Mouse (Mus musculus) lung, embryonic 16.5 days (tissue): ENCODE data around the gene Elovl6. TPM values are rescaled to one million over a fixed set of nuclear protein-coding genes. Genes with fewer than 3 reads are reported as not detected.

ENCODE experiments used
- ATAC-seq: fragments of 200-750 bp; cut with Nextera tagmentation; 2 replicates; pipeline ENCODE4 v1.8.0; 2017; ENCODE audit warnings: low read depth, mild to moderate bottlenecking, moderate library complexity
- H3K27ac ChIP-seq: fragments of 300-500 bp; sonication (generic); 2 replicates; pipeline ENCODE4 v1.5.1; 2014; ENCODE audit warnings: mild to moderate bottlenecking, control low read depth, low read length
- H3K27me3 ChIP-seq: fragments of 300-500 bp; sonication (generic); 2 replicates; pipeline ENCODE4 v1.6.1; 2014; ENCODE audit warnings: low read depth, low read length, mixed read lengths; ENCODE audit not compliant: control insufficient read depth, insufficient read depth
- H3K36me3 ChIP-seq: fragments of 300-500 bp; sonication (generic); 2 replicates; pipeline ENCODE4 v1.6.1; 2014; ENCODE audit warnings: low read length; ENCODE audit not compliant: control insufficient read depth, insufficient read depth
- H3K4me1 ChIP-seq: fragments of 300-500 bp; sonication (generic); replicated peaks from 2 replicates; pipeline ENCODE4 v1.6.1; 2014; ENCODE audit warnings: low read length, mixed read lengths; ENCODE audit not compliant: control insufficient read depth, insufficient read depth
- H3K4me2 ChIP-seq: fragments of 300-500 bp; sonication (generic); 2 replicates; pipeline ENCODE4 v1.6.1; 2014; ENCODE audit warnings: low read depth, low read length, control low read depth
- H3K4me3 ChIP-seq: fragments of 300-500 bp; sonication (generic); 2 replicates; pipeline ENCODE4 v1.5.1; 2014; ENCODE audit warnings: mild to moderate bottlenecking, low read length, control low read depth
- H3K9ac ChIP-seq: fragments of 300-500 bp; sonication (generic); 2 replicates; pipeline ENCODE4 v1.6.1; 2014; ENCODE audit warnings: low read length, control low read depth
- H3K9me3 ChIP-seq: fragments of 300-500 bp; sonication (generic); 2 replicates; pipeline ENCODE4 v1.6.1; 2016; ENCODE audit warnings: low read length; ENCODE audit not compliant: control insufficient read depth
- WGBS: fragments of 180-500 bp; shearing (Covaris S2); extraction: QIAGEN DNeasy Blood & Tissue Kit; methylation state at CpG from one replicate; pipeline ENCODE4 v1.1.7; 2014; 5-methylcytosine and 5-hydroxymethylcytosine counted together
- polyA plus RNA-seq: library from polyadenylated mRNA; unstranded; fragments of >200 nt; fragmentation: Nextera tagmentation; extraction: Ambion mirVana; gene quantifications from 2 replicates; pipeline ENCODE4 v1.2.1, GENCODE M21; 2015

Gene Elovl6
- polyA plus RNA-seq, 1 experiment from 2014 or later = 12.3 TPM

- Histone ChIP-seq H3K9ac (no peak overlapping the region), H3K27ac (no peak overlapping the region), H3K4me1 (no peaks in the 10 kb centered on the region), H3K4me3 (no peak overlapping the region), H3K9me3 (no peaks in the 10 kb centered on the region), H3K27me3 (no peaks in the 10 kb centered on the region), H3K4me2 (no peak overlapping the region), H3K36me3 (no peaks in the 10 kb centered on the region)
- 87% methylated on average over 11 of the region's 11 CpGs for WGBS
- ATAC-seq = no peak
Measured at GRCm38 (mm10) chr3:129578741-129579475, 46.8 kb downstream of the Elovl6 start.

- Histone ChIP-seq H3K27me3 (no peaks in the 10 kb centered on the region), H3K9me3 (no peaks in the 10 kb centered on the region), H3K4me3 (no peak overlapping the region), H3K4me1 (no peaks in the 10 kb centered on the region), H3K9ac (no peak overlapping the region), H3K4me2 (no peak overlapping the region), H3K27ac (no peak overlapping the region), H3K36me3 (no peaks in the 10 kb centered on the region)
- WGBS = 80% methylated on average over 3 of the region's 3 CpGs
- no peak for ATAC-seq
Measured at GRCm38 (mm10) chr3:129581024-129581423, 48.9 kb downstream of the Elovl6 start.

GRCm38 (mm10) chr3:129582449-129582848 is 50.3 kb downstream of the Elovl6 start:
- Histone ChIP-seq H3K4me1 (no peaks in the 10 kb centered on the region), H3K27me3 (no peaks in the 10 kb centered on the region), H3K36me3 (no peaks in the 10 kb centered on the region), H3K9me3 (no peaks in the 10 kb centered on the region), H3K9ac (no peak overlapping the region), H3K27ac (no peak overlapping the region), H3K4me3 (no peak overlapping the region), H3K4me2 (no peak overlapping the region)
- no peak for ATAC-seq
- 75% methylated on average over 4 of the region's 4 CpGs for WGBS

- Histone ChIP-seq H3K36me3 (no peaks in the 10 kb centered on the region), H3K9me3 (no peaks in the 10 kb centered on the region), H3K4me2 (no peak overlapping the region), H3K27ac (no peak overlapping the region), H3K9ac (no peak overlapping the region), H3K4me1 (no peaks in the 10 kb centered on the region), H3K27me3 (no peaks in the 10 kb centered on the region), H3K4me3 (no peak overlapping the region)
- no peak for ATAC-seq
- 79% methylated on average over 5 of the region's 5 CpGs for WGBS
Measured at GRCm38 (mm10) chr3:129583290-129583689, 51.1 kb downstream of the Elovl6 start.

- WGBS = 83% methylated on average over 8 of the region's 8 CpGs
- no peak for ATAC-seq
Measured at GRCm38 (mm10) chr3:129587916-129588315, 55.8 kb downstream of the Elovl6 start.

GRCm38 (mm10) chr3:129588753-129589152 is 56.6 kb downstream of the Elovl6 start:
- no peaks in the 10 kb centered on the region for H3K36me3 ChIP-seq
- no peak overlapping the region for H3K4me2 ChIP-seq
- no peak overlapping the region for H3K4me3 ChIP-seq
- 78% methylated on average over 3 of the region's 3 CpGs for WGBS
- no peaks in the 10 kb centered on the region for H3K9me3 ChIP-seq
- no peaks in the 10 kb centered on the region for H3K4me1 ChIP-seq
- no peak overlapping the region for H3K27ac ChIP-seq
- H3K27me3 ChIP-seq = no peaks in the 10 kb centered on the region
- H3K9ac ChIP-seq = no peak overlapping the region
- ATAC-seq = no peak

More at GRCm38 (mm10) chr3:129587916-129588315, 55.8 kb downstream of the Elovl6 start:
- H3K4me2 ChIP-seq = no peak overlapping the region
- no peak overlapping the region for H3K9ac ChIP-seq
- H3K27me3 ChIP-seq = no peaks in the 10 kb centered on the region
- H3K4me1 ChIP-seq = no peaks in the 10 kb centered on the region
- no peaks in the 10 kb centered on the region for H3K36me3 ChIP-seq
- H3K4me3 ChIP-seq = no peak overlapping the region
- H3K27ac ChIP-seq = no peak overlapping the region
- H3K9me3 ChIP-seq = no peaks in the 10 kb centered on the region

- Histone ChIP-seq H3K9me3 (no peaks in the 10 kb centered on the region), H3K9ac (no peak overlapping the region), H3K36me3 (no peaks in the 10 kb centered on the region), H3K27me3 (no peaks in the 10 kb centered on the region), H3K4me2 (no peak overlapping the region), H3K27ac (no peak overlapping the region), H3K4me1 (no peaks in the 10 kb centered on the region), H3K4me3 (no peak overlapping the region)
- 64% methylated on average over 10 of the region's 10 CpGs for WGBS
- no peak for ATAC-seq
Measured at GRCm38 (mm10) chr3:129589705-129590104, 57.5 kb downstream of the Elovl6 start.

- H3K36me3 ChIP-seq = no peaks in the 10 kb centered on the region
- no peak overlapping the region for H3K27ac ChIP-seq
- no peak overlapping the region for H3K9ac ChIP-seq
- H3K4me2 ChIP-seq = peak overlapping the region; percentile 4; the same call in 1 of the 2 replicates
- 62% methylated on average over 17 of the region's 17 CpGs for WGBS
- H3K9me3 ChIP-seq = no peaks in the 10 kb centered on the region
- H3K4me1 ChIP-seq = no peaks in the 10 kb centered on the region
- H3K4me3 ChIP-seq = no peak overlapping the region
- no peaks in the 10 kb centered on the region for H3K27me3 ChIP-seq
- no peak for ATAC-seq
Measured at GRCm38 (mm10) chr3:129590548-129591226, 58.5 kb downstream of the Elovl6 start.

GRCm38 (mm10) chr3:129591251-129591650 is 59.1 kb downstream of the Elovl6 start:
- Histone ChIP-seq H3K9ac (no peak overlapping the region), H3K9me3 (no peaks in the 10 kb centered on the region), H3K4me2 (peak overlapping the region; percentile 4; the same call in 1 of the 2 replicates), H3K27ac (no peak overlapping the region), H3K4me3 (no peak overlapping the region), H3K4me1 (no peaks in the 10 kb centered on the region), H3K36me3 (no peaks in the 10 kb centered on the region), H3K27me3 (no peaks in the 10 kb centered on the region)
- WGBS = 68% methylated on average over 9 of the region's 9 CpGs
- ATAC-seq = no peak
